Mouse (Mus musculus) adrenal gland, postnatal 10 days (tissue): ENCODE measurements around the gene Dbp. TPM values are rescaled to one million over a fixed set of nuclear protein-coding genes. Genes with fewer than 3 reads are reported as not detected.
A peak's percentile ranks its signal among the peaks of the same experiment; 100 is the strongest.

Experiments
- DNase-seq: peaks from one replicate; pipeline ENCODE4 v3.0.0; 2021; ENCODE audit warnings: mixed read lengths
- total RNA-seq, 2 experiments: library from RNA; stranded (reverse); gene quantifications; 2 replicates each; pipeline ENCODE4 v1.2.3; 2021

Gene Dbp
- total RNA-seq, 2 experiments from 2014 or later = 21.4 to 62.3 TPM

- DNase-seq = no peak
Measured at GRCm38 (mm10) chr7:45711316-45712021, 6.6 kb downstream of the Dbp start.

GRCm38 (mm10) chr7:45712022-45712757, 7.3 kb downstream of the Dbp start:
- peak; percentile 84 for DNase-seq

GRCm38 (mm10) chr7:45713396-45713795, 8.5 kb downstream of the Dbp start:
- no peak for DNase-seq

GRCm38 (mm10) chr7:45713881-45714520, 9.1 kb downstream of the Dbp start:
- DNase-seq = no peak

- DNase-seq = no peak
Measured at GRCm38 (mm10) chr7:45714630-45715089, 9.8 kb downstream of the Dbp start.

GRCm38 (mm10) chr7:45715090-45715708, 10.3 kb downstream of the Dbp start, which contains the start of gene Rpl18:
TSS of gene Rpl18 (plus strand) at chr7:45715457.
- peak; percentile 98 for DNase-seq

- no peak for DNase-seq
Measured at GRCm38 (mm10) chr7:45715741-45716459, 11.0 kb downstream of the Dbp start.

- DNase-seq = no peak
Measured at GRCm38 (mm10) chr7:45716460-45716857, 11.6 kb downstream of the Dbp start.

GRCm38 (mm10) chr7:45716952-45717917, 12.3 kb downstream of the Dbp start:
- no peak for DNase-seq

GRCm38 (mm10) chr7:45717918-45718297, 13.0 kb downstream of the Dbp start, which contains the start of gene Sphk2:
TSS of gene Sphk2 (minus strand) at chr7:45718002.
- peak; percentile 98 for DNase-seq

GRCm38 (mm10) chr7:45718331-45718730, 13.4 kb downstream of the Dbp start:
- no peak for DNase-seq

GRCm38 (mm10) chr7:45719180-45719579, 14.3 kb downstream of the Dbp start:
- DNase-seq = no peak

GRCm38 (mm10) chr7:45719738-45720412, 15.0 kb downstream of the Dbp start:
- no peak for DNase-seq

GRCm38 (mm10) chr7:45720413-45721233, 15.7 kb downstream of the Dbp start, which contains the start of gene Fam83e:
TSS of gene Fam83e (plus strand) at chr7:45721212.
- no peak for DNase-seq

- no peak for DNase-seq
Measured at GRCm38 (mm10) chr7:45721234-45721571, 16.3 kb downstream of the Dbp start.

GRCm38 (mm10) chr7:45721642-45722347, 16.9 kb downstream of the Dbp start:
- DNase-seq = no peak

GRCm38 (mm10) chr7:45722348-45722713, 17.4 kb downstream of the Dbp start:
- no peak for DNase-seq

- no peak for DNase-seq
Measured at GRCm38 (mm10) chr7:45723301-45723700, 18.4 kb downstream of the Dbp start.

GRCm38 (mm10) chr7:45723781-45724180, 18.9 kb downstream of the Dbp start:
- DNase-seq = no peak
